Mouse (Mus musculus) spleen, adult 2 months (tissue): ENCODE measurements around the gene Atxn7l3b.

Experiments
- CTCF ChIP-seq: fragments of 200-500 bp; IDR thresholded peaks from 2 replicates; pipeline ENCODE4 v1.5.1; 2011; ENCODE audit warnings: mild to moderate bottlenecking, inconsistent platforms; ENCODE audit not compliant: insufficient read depth, insufficient read length, insufficient replicate concordance; ENCODE audit errors: extremely low read depth
- POLR2A ChIP-seq: fragments of 200-500 bp; IDR thresholded peaks from 2 replicates; pipeline ENCODE4 v1.6.1; 2011; ENCODE audit warnings: low read depth, low read length, inconsistent platforms

- no peak for TF ChIP-seq POLR2A
- TF ChIP-seq CTCF: no peak
Measured at GRCm38 (mm10) chr10:112929222-112929615, 418 bp upstream of the Atxn7l3b start.
